Mouse (Mus musculus) stomach, embryonic 14.5 days (tissue): ENCODE measurements around the gene Prss48. TPM values are rescaled to one million over a fixed set of nuclear protein-coding genes. Genes with fewer than 3 reads are reported as not detected.

Experiments used
- ATAC-seq: fragments of 200-750 bp; cut with Nextera tagmentation; 2 replicates; pipeline ENCODE4 v1.8.0; 2017; ENCODE audit warnings: low read depth, moderate TSS enrichment; ENCODE audit not compliant: insufficient number of reproducible peaks, insufficient read depth, low FRiP score
- H3K27ac ChIP-seq: fragments of 300-500 bp; sonication (generic); 2 replicates; pipeline ENCODE4 v1.5.1; 2014; ENCODE audit warnings: mild to moderate bottlenecking, low read length, moderate library complexity, mixed read lengths
- H3K27me3 ChIP-seq: fragments of 300-500 bp; sonication (generic); 2 replicates; pipeline ENCODE4 v1.6.1; 2014; ENCODE audit warnings: low read length, control low read depth, mixed read lengths; ENCODE audit not compliant: control insufficient read depth, insufficient read depth
- H3K36me3 ChIP-seq: fragments of 300-500 bp; sonication (generic); 2 replicates; pipeline ENCODE4 v1.6.1; 2014; ENCODE audit warnings: mild to moderate bottlenecking, control low read depth, low read length, moderate library complexity, mixed read lengths; ENCODE audit not compliant: control insufficient read depth, insufficient read depth
- H3K4me1 ChIP-seq: fragments of 300-500 bp; sonication (generic); 2 replicates; pipeline ENCODE4 v1.6.1; 2014; ENCODE audit warnings: low read length, control low read depth, mixed read lengths; ENCODE audit not compliant: control insufficient read depth, insufficient read depth
- H3K4me2 ChIP-seq: fragments of 300-500 bp; sonication (generic); replicated peaks from 2 replicates; pipeline ENCODE4 v1.6.1; 2014; ENCODE audit warnings: low read depth, low read length, control low read depth
- H3K4me3 ChIP-seq: fragments of 300-500 bp; sonication (generic); 2 replicates; pipeline ENCODE4 v1.5.1; 2014; ENCODE audit warnings: low read depth, low read length, control low read depth
- H3K9ac ChIP-seq: fragments of 300-500 bp; sonication (generic); replicated peaks from 2 replicates; pipeline ENCODE4 v1.6.1; 2014; ENCODE audit warnings: low read depth, mild to moderate bottlenecking, control low read depth, low read length, moderate library complexity, mixed read lengths
- H3K9me3 ChIP-seq: fragments of 300-500 bp; sonication (generic); 2 replicates; pipeline ENCODE4 v1.6.1; 2016; ENCODE audit warnings: low read depth, low read length, control low read depth; ENCODE audit not compliant: control insufficient read depth
- WGBS: fragments of 180-500 bp; shearing (Covaris S2); extraction: QIAGEN DNeasy Blood & Tissue Kit; methylation state at CpG from one replicate; pipeline ENCODE4 v1.1.7; 2014; 5-methylcytosine and 5-hydroxymethylcytosine counted together
- polyA plus RNA-seq: library from polyadenylated mRNA; unstranded; fragments of >200 nt; fragmentation: Nextera tagmentation; extraction: Ambion mirVana; gene quantifications from 2 replicates; pipeline ENCODE4 v1.2.1, GENCODE M21; 2014

Gene Prss48
- polyA plus RNA-seq, 1 experiment from 2014 or later = 0.36 TPM

GRCm38 (mm10) chr3:85952696-85953283 is 49.5 kb downstream of the Prss48 start:
- Histone ChIP-seq H3K4me1 (no peaks in the 10 kb centered on the region), H3K27me3 (no peaks in the 10 kb centered on the region), H3K9me3 (no peaks in the 10 kb centered on the region), H3K4me3 (no peak overlapping the region), H3K27ac (no peak overlapping the region), H3K36me3 (no peaks in the 10 kb centered on the region), H3K4me2 (no peak overlapping the region), H3K9ac (no peak overlapping the region)
- ATAC-seq = no peak
- WGBS = 81% methylated on average over 10 of the region's 10 CpGs

GRCm38 (mm10) chr3:85950914-85951313 is 51.4 kb downstream of the Prss48 start:
- no peak for ATAC-seq
- 80% methylated on average over 4 of the region's 4 CpGs for WGBS

More at GRCm38 (mm10) chr3:85950914-85951313, 51.4 kb downstream of the Prss48 start:
- no peaks in the 10 kb centered on the region for H3K4me1 ChIP-seq
- H3K4me2 ChIP-seq = no peak overlapping the region
- H3K36me3 ChIP-seq = no peaks in the 10 kb centered on the region
- no peaks in the 10 kb centered on the region for H3K27me3 ChIP-seq
- H3K27ac ChIP-seq = no peak overlapping the region
- no peak overlapping the region for H3K4me3 ChIP-seq
- no peaks in the 10 kb centered on the region for H3K9me3 ChIP-seq
- no peak overlapping the region for H3K9ac ChIP-seq

Other genes with a start within 250 kb of the Prss48 start
- gene Fam160a1, start 185.2 kb downstream of the Prss48 start, polyA plus RNA-seq = 3.8 and 4.3 TPM in 2 replicates
- gene Glt28d2, start 115.0 kb downstream of the Prss48 start, polyA plus RNA-seq = 2.5 and 3.2 TPM in 2 replicates
- 9.6 and 11.1 TPM in 2 replicates for gene Gm37240, start 115.0 kb downstream of the Prss48 start, polyA plus RNA-seq
- 48.1 and 48.2 TPM in 2 replicates for gene Sh3d19, start 31.4 kb downstream of the Prss48 start, polyA plus RNA-seq
- 1,494 and 1,548 TPM in 2 replicates for gene Rps3a1, start 140.2 kb upstream of the Prss48 start, polyA plus RNA-seq
- 8.6 and 11.4 TPM in 2 replicates for gene Lrba, start 222.2 kb upstream of the Prss48 start, polyA plus RNA-seq